26 mouse cellular contexts compared by ENCODE assay signal in genomic region chr15:81680301-81680805, GRCm38 (mm10).
"Had no signal": no experiment of that assay in that cellular context is flagged by ENCODE, and none has a peak within 500 bp of the region (broad histone marks: within the 10 kb centered on the region; RNA-seq: fewer than 3 reads in every experiment).

No protein-coding gene starts in this region.

- DNase-seq: gastrocnemius, adult 2 months; gastrocnemius, postnatal 10 days; gastrocnemius, postnatal 25 days; heart, adult 11 months; heart, adult 2 months; heart, postnatal 14 days; heart, postnatal 36 days; kidney, adult 11 months; kidney, adult 8-10 months; kidney, postnatal 10 days; kidney, postnatal 25 days; kidney, postnatal 4 days; liver; liver, embryonic 13.5 days had no signal

- H3K4me2 ChIP-seq: heart, embryonic 11.5 days; heart, embryonic 13.5 days; heart, embryonic 15.5 days; hindbrain, embryonic 13.5 days; hindbrain, embryonic 15.5 days; limb, embryonic 12.5 days; liver, embryonic 11.5 days; liver, embryonic 13.5 days had no signal

- H3K9me3 ChIP-seq: heart, embryonic 13.5 days; heart, embryonic 15.5 days; hindbrain, embryonic 13.5 days; hindbrain, embryonic 15.5 days; limb, embryonic 10.5 days; limb, embryonic 12.5 days; liver, embryonic 13.5 days had no signal

- H3K4me3 ChIP-seq: gastrocnemius, adult 2 months; heart, adult 2 months; heart, embryonic 13.5 days; heart, embryonic 15.5 days; hindbrain, embryonic 13.5 days; hindbrain, embryonic 15.5 days; layer of hippocampus, adult 2 months; left cerebral cortex, adult 2 months; limb, embryonic 10.5 days; limb, embryonic 12.5 days; liver, embryonic 13.5 days had no signal

- H3K27me3 ChIP-seq: heart, embryonic 13.5 days; heart, embryonic 15.5 days; hindbrain, embryonic 13.5 days; hindbrain, embryonic 15.5 days; limb, embryonic 12.5 days; liver, embryonic 13.5 days had no signal

- H3K4me1 ChIP-seq: heart, embryonic 15.5 days; hindbrain, embryonic 13.5 days; hindbrain, embryonic 15.5 days; limb, embryonic 10.5 days; limb, embryonic 12.5 days; liver, embryonic 13.5 days had no signal

- ATAC-seq: hindbrain, postnatal 0 days; intestine, embryonic 16.5 days had no signal

- H3K9ac ChIP-seq: heart, embryonic 13.5 days; heart, embryonic 15.5 days; hindbrain, embryonic 13.5 days; hindbrain, embryonic 15.5 days; limb, embryonic 12.5 days; liver, embryonic 13.5 days had no signal

- H3K27ac ChIP-seq: gastrocnemius, adult 2 months; heart, adult 2 months; heart, embryonic 13.5 days; heart, embryonic 15.5 days; hindbrain, embryonic 13.5 days; hindbrain, embryonic 15.5 days; hindbrain, postnatal 0 days; layer of hippocampus, adult 2 months; left cerebral cortex, adult 2 months; limb, embryonic 10.5 days; limb, embryonic 12.5 days; liver, embryonic 13.5 days had no signal
